18 mouse cellular contexts compared by ENCODE assay signal in the genomic region with DNA sequence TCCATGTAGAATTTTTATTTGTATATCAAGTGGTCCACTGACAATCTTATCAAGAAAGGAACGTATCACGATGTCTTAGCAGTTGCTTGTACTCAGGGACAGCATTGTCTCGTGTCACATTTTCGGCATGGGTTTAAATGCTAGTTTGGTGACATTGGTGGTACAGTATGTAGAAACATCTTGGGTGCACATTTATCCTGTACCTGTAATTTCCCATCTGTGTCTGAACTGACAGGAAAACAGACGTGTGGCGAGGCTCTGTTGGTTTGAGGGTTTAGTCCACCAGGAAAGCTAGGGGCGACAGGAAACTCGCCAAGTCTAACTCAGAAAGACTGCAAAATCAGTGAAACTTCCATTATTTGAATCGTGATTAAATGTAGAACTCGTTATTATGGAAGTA. TPM values are rescaled to one million over a fixed set of nuclear protein-coding genes. Genes with fewer than 3 reads are reported as not detected.
DNase-seq lines count a peak whose midpoint lies in the region; ATAC-seq and TF ChIP-seq lines count a peak whose summit lies in the region.
"Had no signal": no experiment of that assay in that cellular context is flagged by ENCODE, and none has a peak within 500 bp of the region (broad histone marks: within the 10 kb centered on the region; RNA-seq: fewer than 3 reads in every experiment).

No protein-coding gene starts in this region.

- H3K27ac ChIP-seq in liver, embryonic 13.5 days, result no peak overlapping the region
- H3K27ac ChIP-seq in liver, embryonic 11.5 days (ENCODE audit: low read depth, low read length), result no peak overlapping the region
- peak overlapping the region; percentile 81 for H3K27ac ChIP-seq in intestine, postnatal 0 days (ENCODE audit: low read depth, low read length)
- peak overlapping the region; percentile 73 for H3K27ac ChIP-seq in stomach, embryonic 16.5 days (ENCODE audit: low read length)
- H3K27ac ChIP-seq in midbrain, embryonic 11.5 days (ENCODE audit: low read depth, low read length), result no peak overlapping the region
- H3K27ac ChIP-seq: hindbrain, postnatal 0 days; lung, embryonic 15.5 days had no signal

- peaks cover 2% of the 10 kb centered on the region; the same call in 1 of the 2 replicates for H3K36me3 ChIP-seq in liver, embryonic 13.5 days
- H3K36me3 ChIP-seq in liver, embryonic 11.5 days (ENCODE audit: control insufficient read depth, insufficient read depth, low read length), result no peaks in the 10 kb centered on the region
- no peaks in the 10 kb centered on the region for H3K36me3 ChIP-seq in intestine, postnatal 0 days (ENCODE audit: control insufficient read depth, insufficient read depth)
- H3K36me3 ChIP-seq in stomach, embryonic 16.5 days (ENCODE audit: control insufficient read depth, insufficient read depth, low read length), result no peaks in the 10 kb centered on the region
- H3K36me3 ChIP-seq in midbrain, embryonic 11.5 days (ENCODE audit: control insufficient read depth, insufficient read depth, low read length), result no peaks in the 10 kb centered on the region
- H3K36me3 ChIP-seq: lung, embryonic 15.5 days had no signal

- no peak for DNase-seq in liver, embryonic 13.5 days
- DNase-seq in liver, embryonic 11.5 days (ENCODE audit: low spot score), result no peak
- DNase-seq in T-cell, adult 2 months (ENCODE audit: low spot score), result peak; percentile 13
- no peak for DNase-seq in left cerebral cortex, postnatal 14 days (ENCODE audit: low spot score in 2 of 2)
- no peak for DNase-seq in midbrain, embryonic 11.5 days (ENCODE audit: low spot score, missing footprints)
- DNase-seq: adrenal gland, postnatal 10 days; cerebellum, adult 9-10 months; embryo, embryonic 11 days; heart, postnatal 36 days; layer of hippocampus, postnatal 36 days had no signal

- intact Hi-C loops in left cerebral cortex, postnatal 14 days (cut with DNase I), result no loop called here

- WGBS in liver, embryonic 13.5 days (ENCODE audit: insufficient replicate concordance), result 39% methylated on average over 10 of the region's 10 CpGs
- WGBS in liver, embryonic 11.5 days, result 61% methylated on average over 10 of the region's 10 CpGs
- 75% methylated on average over 10 of the region's 10 CpGs for WGBS in intestine, postnatal 0 days
- 79% methylated on average over 10 of the region's 10 CpGs for WGBS in stomach, embryonic 16.5 days
- WGBS in midbrain, embryonic 11.5 days, result 95% methylated on average over 10 of the region's 10 CpGs

- no peak for ATAC-seq in liver, embryonic 13.5 days (ENCODE audit: low read depth)
- no peak for ATAC-seq in liver, embryonic 11.5 days (replicated peaks; ENCODE audit: low FRiP score)
- no peak for ATAC-seq in intestine, postnatal 0 days
- ATAC-seq in stomach, embryonic 16.5 days (ENCODE audit: insufficient read depth, low FRiP score), result no peak
- no peak for ATAC-seq in midbrain, embryonic 11.5 days (ENCODE audit: low FRiP score)
- ATAC-seq: forebrain, embryonic 14.5 days; hindbrain, postnatal 0 days had no signal

- peak overlapping the region; percentile 34 for H3K4me2 ChIP-seq in liver, embryonic 13.5 days
- H3K4me2 ChIP-seq in liver, embryonic 11.5 days, result no peak overlapping the region
- H3K4me2 ChIP-seq in intestine, postnatal 0 days (replicated peaks; ENCODE audit: low read depth), result no peak overlapping the region
- no peak overlapping the region for H3K4me2 ChIP-seq in stomach, embryonic 16.5 days (ENCODE audit: low read depth, low read length)
- H3K4me2 ChIP-seq in midbrain, embryonic 11.5 days, result no peak overlapping the region
- H3K4me2 ChIP-seq: heart, embryonic 12.5 days; lung, embryonic 15.5 days had no signal

- H3K9me3 ChIP-seq in liver, embryonic 13.5 days (replicated peaks), result no peaks in the 10 kb centered on the region
- H3K9me3 ChIP-seq in liver, embryonic 11.5 days (ENCODE audit: control insufficient read depth, low read length), result no peaks in the 10 kb centered on the region
- H3K9me3 ChIP-seq in intestine, postnatal 0 days (ENCODE audit: control insufficient read depth), result no peaks in the 10 kb centered on the region
- H3K9me3 ChIP-seq in stomach, embryonic 16.5 days (replicated peaks; ENCODE audit: control insufficient read depth, low read length), result no peaks in the 10 kb centered on the region
- H3K9me3 ChIP-seq in midbrain, embryonic 11.5 days (ENCODE audit: control insufficient read depth, low read length), result no peaks in the 10 kb centered on the region
- H3K9me3 ChIP-seq: G1E; heart, embryonic 12.5 days; lung, embryonic 15.5 days had no signal

- no peaks in the 10 kb centered on the region for H3K27me3 ChIP-seq in liver, embryonic 13.5 days
- no peaks in the 10 kb centered on the region for H3K27me3 ChIP-seq in liver, embryonic 11.5 days (replicated peaks; ENCODE audit: control insufficient read depth, insufficient read depth, low read length)
- no peaks in the 10 kb centered on the region for H3K27me3 ChIP-seq in intestine, postnatal 0 days (replicated peaks; ENCODE audit: control insufficient read depth, insufficient read depth, low read length)
- H3K27me3 ChIP-seq in stomach, embryonic 16.5 days (ENCODE audit: control insufficient read depth, insufficient read depth, low read length), result no peaks in the 10 kb centered on the region
- H3K27me3 ChIP-seq in midbrain, embryonic 11.5 days (ENCODE audit: control insufficient read depth, insufficient read depth, low read length), result no peaks in the 10 kb centered on the region
- H3K27me3 ChIP-seq: heart, embryonic 12.5 days; lung, embryonic 15.5 days had no signal

- H3K4me1 ChIP-seq in liver, embryonic 13.5 days (replicated peaks), result peaks cover 64% of the 10 kb centered on the region
- H3K4me1 ChIP-seq in liver, embryonic 11.5 days (replicated peaks; ENCODE audit: control insufficient read depth, insufficient read depth, low read length), result peaks cover 20% of the 10 kb centered on the region
- 0 out of 2 replicates have a peak, but pooled peaks cover 17% of the 10 kb centered on the region for H3K4me1 ChIP-seq in intestine, postnatal 0 days (replicated peaks; ENCODE audit: control insufficient read depth, insufficient read depth, low read length)
- H3K4me1 ChIP-seq in stomach, embryonic 16.5 days (ENCODE audit: control insufficient read depth, insufficient read depth, low read length), result peaks cover 29% of the 10 kb centered on the region
- peaks cover 10% of the 10 kb centered on the region for H3K4me1 ChIP-seq in midbrain, embryonic 11.5 days (ENCODE audit: control insufficient read depth, insufficient read depth, low read length)

- no peak overlapping the region; the same call in 1 of the 2 replicates for H3K9ac ChIP-seq in liver, embryonic 13.5 days
- no peak overlapping the region for H3K9ac ChIP-seq in liver, embryonic 11.5 days (ENCODE audit: low read depth, low read length)
- H3K9ac ChIP-seq in intestine, postnatal 0 days (ENCODE audit: low read depth, low read length), result no peak overlapping the region
- H3K9ac ChIP-seq in stomach, embryonic 16.5 days (ENCODE audit: low read length), result no peak overlapping the region
- H3K9ac ChIP-seq in midbrain, embryonic 11.5 days (ENCODE audit: low read length), result no peak overlapping the region
- H3K9ac ChIP-seq: heart, embryonic 12.5 days; lung, embryonic 15.5 days had no signal

- H3K4me3 ChIP-seq in liver, embryonic 13.5 days (replicated peaks), result no peak overlapping the region
- H3K4me3 ChIP-seq in liver, embryonic 11.5 days (ENCODE audit: low read depth, low read length), result no peak overlapping the region
- H3K4me3 ChIP-seq in intestine, postnatal 0 days (ENCODE audit: low read depth, low read length), result no peak overlapping the region
- no peak overlapping the region for H3K4me3 ChIP-seq in stomach, embryonic 16.5 days (replicated peaks; ENCODE audit: low read length)
- H3K4me3 ChIP-seq in midbrain, embryonic 11.5 days (ENCODE audit: low read depth, low read length), result no peak overlapping the region
- H3K4me3 ChIP-seq: heart, embryonic 12.5 days; lung, embryonic 15.5 days; myocyte had no signal

- no peak for TF ChIP-seq CTCF in intestine, postnatal 0 days (IDR thresholded peaks at IDR 0.05; ENCODE audit: low read depth)

RNA-seq across cellular contexts. Expression of gene Elovl6, which starts 21.5 kb away (rescaled TPM):
- polyA plus RNA-seq in liver, embryonic 13.5 days (2015; fragmentation: Nextera tagmentation; extraction: Ambion mirVana), result 10.4 and 12.3 TPM in 2 replicates
- polyA plus RNA-seq in liver, embryonic 11.5 days (2014; fragmentation: Nextera tagmentation; extraction: Ambion mirVana), result 26.6 and 28.3 TPM in 2 replicates
- 34.5 and 36.5 TPM in 2 replicates for polyA plus RNA-seq in intestine, postnatal 0 days (2015; fragmentation: Nextera tagmentation; extraction: Ambion mirVana)
- 27.5 and 31.5 TPM in 2 replicates for polyA plus RNA-seq in stomach, embryonic 16.5 days (2015; fragmentation: Nextera tagmentation; extraction: Ambion mirVana)
- total RNA-seq in left cerebral cortex, postnatal 14 days (2021), result 10 to 100 TPM; 40.4 to 45.3 TPM
- polyA plus RNA-seq in midbrain, embryonic 11.5 days (2014; fragmentation: Nextera tagmentation; extraction: Ambion mirVana), result 40.9 and 41.0 TPM in 2 replicates

Comparison
In these comparisons a context has a peak if more than half of its experiments do, and no peak if none do; other contexts are left out.
1. H3K27ac ChIP-seq: peak in intestine, postnatal 0 days (single experiment) and stomach, embryonic 16.5 days (single experiment); none in liver, embryonic 13.5 days (single experiment), liver, embryonic 11.5 days (single experiment) and midbrain, embryonic 11.5 days (single experiment).